Mouse (Mus musculus) testis, adult 2 months (tissue): ENCODE measurements at regions not wholly inside any gene's neighbourhood (a gene's known extent, or its start where the extent isn't known, plus 50 kb on each side); places are given as distances from the start of the nearest gene placed in this dataset.

ENCODE experiments used
- H3K27ac ChIP-seq: fragments of 200-500 bp; 2 replicates; pipeline ENCODE4 v1.5.1; 2012; ENCODE audit warnings: low read depth, low read length; ENCODE audit not compliant: control insufficient read depth, insufficient read depth
- H3K27me3 ChIP-seq: fragments of 200-500 bp; 2 replicates; pipeline ENCODE4 v1.6.1; 2012; ENCODE audit warnings: mild to moderate bottlenecking, low read length, moderate library complexity; ENCODE audit not compliant: control insufficient read depth, insufficient read depth
- H3K36me3 ChIP-seq: fragments of 200-500 bp; 2 replicates; pipeline ENCODE4 v1.6.1; 2012; ENCODE audit warnings: mild to moderate bottlenecking, low read length; ENCODE audit not compliant: control insufficient read depth, insufficient read depth
- H3K4me1 ChIP-seq: fragments of 200-500 bp; 2 replicates; pipeline ENCODE4 v1.6.1; 2012; ENCODE audit warnings: low read length; ENCODE audit not compliant: control insufficient read depth, insufficient read depth
- H3K4me3 ChIP-seq: fragments of 200-500 bp; 2 replicates; pipeline ENCODE4 v1.5.1; 2012; ENCODE audit warnings: low read depth, mild to moderate bottlenecking, low read length, moderate library complexity, mixed read lengths; ENCODE audit not compliant: control insufficient read depth
- CTCF ChIP-seq: fragments of 200-500 bp; IDR thresholded peaks from 2 replicates; pipeline ENCODE4 v1.5.1; 2012; ENCODE audit warnings: low read depth, mild to moderate bottlenecking, inconsistent platforms, low read length, moderate library complexity; ENCODE audit not compliant: control insufficient read depth, insufficient read depth, insufficient replicate concordance
- POLR2A ChIP-seq: fragments of 200-500 bp; IDR thresholded peaks from 2 replicates; pipeline ENCODE4 v1.6.1; 2012; ENCODE audit warnings: low read depth, mild to moderate bottlenecking, inconsistent platforms, low read length, moderate library complexity; ENCODE audit not compliant: control insufficient read depth

- Histone ChIP-seq H3K27me3 (no peaks in the 10 kb centered on the region), H3K4me3 (no peak overlapping the region), H3K4me1 (no peaks in the 10 kb centered on the region; the same call in 1 of the 2 replicates), H3K27ac (no peak overlapping the region), H3K36me3 (no peaks in the 10 kb centered on the region)
- no peak for TF ChIP-seq CTCF
- TF ChIP-seq POLR2A: no peak
Measured at GRCm38 (mm10) chr4:114766643-114767393, 54.7 kb upstream of the Gm12830 start.
